Mouse (Mus musculus) liver, postnatal 0 days (tissue): ENCODE measurements around the gene Clybl.

Experiments used
- CTCF ChIP-seq: sonication (generic); IDR thresholded peaks from 2 replicates; pipeline ENCODE4 v1.5.1; 2016; ENCODE audit warnings: antibody characterized with exemption, low read depth
- EP300 ChIP-seq: IDR thresholded peaks from 2 replicates; pipeline ENCODE4 v1.6.1; 2016; ENCODE audit warnings: antibody characterized with exemption, low read depth, mild to moderate bottlenecking

DNA sequence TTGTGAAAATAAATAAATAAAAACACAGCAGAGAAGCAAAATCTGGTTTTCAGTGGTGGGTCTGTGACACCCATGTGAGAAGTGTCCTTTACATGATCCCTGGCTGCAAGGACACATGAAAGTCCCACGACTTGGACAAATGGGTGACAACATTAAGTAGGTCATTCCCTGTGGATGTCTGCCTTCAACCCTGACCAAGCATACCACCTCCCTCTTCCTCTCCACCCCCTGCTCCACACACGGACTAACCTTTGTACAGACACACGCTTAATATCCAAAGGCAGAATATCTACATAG is 203.7 kb downstream of the Clybl start:
- TF ChIP-seq CTCF (no peak), EP300 (no peak)
